Mouse (Mus musculus) granulocyte monocyte progenitor cell, adult 5-6 weeks (primary cell): ENCODE results near the gene Ubtd1. TPM values are rescaled to one million over a fixed set of nuclear protein-coding genes. Genes with fewer than 3 reads are reported as not detected.

Source experiments
- ATAC-seq: replicated peaks from 2 replicates; pipeline ENCODE4 v1.8.0; 2016; ENCODE audit warnings: mild to moderate bottlenecking, moderate TSS enrichment, inconsistent platforms; ENCODE audit not compliant: poor library complexity, severe bottlenecking
- total RNA-seq, 2 experiments: library from RNA; stranded (forward) in 1 of 2; stranded (reverse) in 1 of 2; fragments of 200-712, 200-1000 nt in 1 of 2; fragments of >200 nt in 1 of 2; fragmentation: Nextera tagmentation in 1 of 2; gene quantifications; 2 replicates each; pipeline ENCODE4 v1.2.3; 2014 to 2017

The Ubtd1 gene
- total RNA-seq, 2 experiments from 2014 or later, result 6.4 to 38.5 TPM

- peak; percentile 71 for ATAC-seq
These were observed 36.1 kb downstream of the Ubtd1 start for GRCm38 (mm10) chr19:42017399-42018247.

GRCm38 (mm10) chr19:42019011-42019522, 37.5 kb downstream of the Ubtd1 start:
- peak; percentile 75 for ATAC-seq

GRCm38 (mm10) chr19:42021681-42022541, 40.3 kb downstream of the Ubtd1 start:
- no peak for ATAC-seq

GRCm38 (mm10) chr19:42022542-42022848, 40.9 kb downstream of the Ubtd1 start:
- ATAC-seq, result no peak

- peak; percentile 95 for ATAC-seq
These were observed 44.6 kb downstream of the Ubtd1 start for GRCm38 (mm10) chr19:42026158-42026557.

- ATAC-seq, result no peak
These were observed 49.5 kb downstream of the Ubtd1 start for GRCm38 (mm10) chr19:42031112-42031511.

- no peak for ATAC-seq
These were observed 52.0 kb downstream of the Ubtd1 start for GRCm38 (mm10) chr19:42033611-42034010.

- ATAC-seq, result peak; percentile 37; the same call in 1 of the 2 replicates
These were observed 52.7 kb downstream of the Ubtd1 start for GRCm38 (mm10) chr19:42034146-42034775.

- ATAC-seq, result no peak
These were observed 53.4 kb downstream of the Ubtd1 start for GRCm38 (mm10) chr19:42034881-42035455.

- ATAC-seq, result peak; percentile 91
These were observed 54.1 kb downstream of the Ubtd1 start, which contains the start of gene Ankrd2 for GRCm38 (mm10) chr19:42035456-42036248. TSS of gene Ankrd2 (plus strand) at chr19:42036000.

- ATAC-seq, result no peak
These were observed 54.8 kb downstream of the Ubtd1 start for GRCm38 (mm10) chr19:42036357-42036756.

- no peak for ATAC-seq
These were observed 55.7 kb downstream of the Ubtd1 start for GRCm38 (mm10) chr19:42037167-42037702.

- no peak for ATAC-seq
These were observed 56.7 kb downstream of the Ubtd1 start for GRCm38 (mm10) chr19:42038310-42038709.

- no peak for ATAC-seq
These were observed 62.4 kb downstream of the Ubtd1 start for GRCm38 (mm10) chr19:42043988-42044387.

GRCm38 (mm10) chr19:42045269-42046102, 63.9 kb downstream of the Ubtd1 start, which contains the start of gene Hoga1:
TSS of gene Hoga1 (plus strand) at chr19:42045610.
- ATAC-seq, result peak; percentile 96

- no peak for ATAC-seq
These were observed 68.7 kb downstream of the Ubtd1 start for GRCm38 (mm10) chr19:42050251-42050650.

- no peak for ATAC-seq
These were observed 69.8 kb downstream of the Ubtd1 start for GRCm38 (mm10) chr19:42051351-42051750.

- no peak for ATAC-seq
These were observed 70.4 kb downstream of the Ubtd1 start, which contains the start of gene 4933411K16Rik for GRCm38 (mm10) chr19:42051948-42052347. TSS of gene 4933411K16Rik (plus strand) at chr19:42052248.
